Mouse (Mus musculus): Measurements from ENCODE around the gene Nanog.

GRCm38 (mm10) chr6:122689411-122690055 is 17.8 kb upstream of the Nanog start:
- TF ChIP-seq GATA1 (IDR thresholded peaks at IDR 0.05; ENCODE audit: borderline replicate concordance, low read length) = no peak
- TF ChIP-seq CTCF (IDR thresholded peaks at IDR 0.05; ENCODE audit: low read depth, low read length) = no peak
- no peak for TF ChIP-seq TAL1 (conservative IDR thresholded peaks at IDR 0.05; ENCODE audit: low read depth, low read length)

All from G1E (cell line).